Mouse (Mus musculus) embryonic facial prominence, embryonic 11.5 days (tissue): Measurements from ENCODE around the gene Ate1. TPM values are rescaled to one million over a fixed set of nuclear protein-coding genes. Genes with fewer than 3 reads are reported as not detected.

ENCODE experiments used
- ATAC-seq: fragments of 200-750 bp; cut with Nextera tagmentation; replicated peaks from 2 replicates; pipeline ENCODE4 v1.8.0; 2017; ENCODE audit warnings: low read depth; ENCODE audit not compliant: insufficient number of reproducible peaks, low FRiP score, low TSS enrichment
- DNase-seq: peaks from one replicate; pipeline ENCODE4 v3.0.0-alpha.2; 2015; ENCODE audit warnings: low spot score
- H3K27ac ChIP-seq: fragments of 300-500 bp; sonication (generic); replicated peaks from 2 replicates; pipeline ENCODE4 v1.5.1; 2014; ENCODE audit warnings: mild to moderate bottlenecking, low read depth, low read length, control low read depth
- H3K27me3 ChIP-seq: fragments of 300-500 bp; sonication (generic); 2 replicates; pipeline ENCODE4 v1.6.1; 2014; ENCODE audit warnings: mild to moderate bottlenecking, low read length, moderate library complexity, mixed read lengths; ENCODE audit not compliant: control insufficient read depth, insufficient read depth
- H3K36me3 ChIP-seq: fragments of 300-500 bp; sonication (generic); replicated peaks from 2 replicates; pipeline ENCODE4 v1.6.1; 2014; ENCODE audit warnings: low read depth, mild to moderate bottlenecking, low read length, moderate library complexity, mixed read lengths; ENCODE audit not compliant: control insufficient read depth, insufficient read depth
- H3K4me1 ChIP-seq: fragments of 300-500 bp; sonication (generic); 2 replicates; pipeline ENCODE4 v1.6.1; 2014; ENCODE audit warnings: low read length, mixed read lengths; ENCODE audit not compliant: control insufficient read depth, insufficient read depth
- H3K4me2 ChIP-seq: fragments of 300-500 bp; sonication (generic); 2 replicates; pipeline ENCODE4 v1.6.1; 2014; ENCODE audit warnings: low read depth, mild to moderate bottlenecking, control low read depth, low read length, moderate library complexity
- H3K4me3 ChIP-seq: fragments of 300-500 bp; sonication (generic); 2 replicates; pipeline ENCODE4 v1.5.1; 2014; ENCODE audit warnings: low read depth, low read length, control low read depth
- H3K9ac ChIP-seq: fragments of 300-500 bp; sonication (generic); replicated peaks from 2 replicates; pipeline ENCODE4 v1.6.1; 2014; ENCODE audit warnings: mild to moderate bottlenecking, control low read depth, low read length
- H3K9me3 ChIP-seq: fragments of 300-500 bp; sonication (generic); replicated peaks from 2 replicates; pipeline ENCODE4 v1.6.1; 2016; ENCODE audit warnings: mild to moderate bottlenecking, low read length, inconsistent platforms, mixed read lengths; ENCODE audit not compliant: control insufficient read depth
- WGBS: fragments of 180-500 bp; shearing (Covaris S2); extraction: QIAGEN DNeasy Blood & Tissue Kit; methylation state at CpG from one replicate; pipeline ENCODE4 v1.1.7; 2014; 5-methylcytosine and 5-hydroxymethylcytosine counted together
- polyA plus RNA-seq: library from polyadenylated mRNA; unstranded; fragments of >200 nt; fragmentation: Nextera tagmentation; extraction: Ambion mirVana; gene quantifications from 2 replicates; pipeline ENCODE4 v1.2.1, GENCODE M21; 2014

The Ate1 gene
- polyA plus RNA-seq, 1 experiment from 2014 or later = 43.1 TPM

GRCm38 (mm10) chr7:130519096-130520048, 797 bp downstream of the Ate1 start:
- Histone ChIP-seq H3K4me2 (peak overlapping the region; percentile 78), H3K36me3 (no peaks in the 10 kb centered on the region; the same call in 1 of the 2 replicates), H3K27me3 (no peaks in the 10 kb centered on the region), H3K4me1 (no peaks in the 10 kb centered on the region), H3K9me3 (no peaks in the 10 kb centered on the region), H3K4me3 (peak overlapping the region; percentile 88), H3K9ac (peak overlapping the region; percentile 93), H3K27ac (peak overlapping the region; percentile 95)
- ATAC-seq = peak; percentile 98
- WGBS = under 1% methylated on average over 86 of the region's 90 CpGs
- DNase-seq = peak; percentile 99

- Histone ChIP-seq H3K9ac (peak overlapping the region; percentile 93), H3K9me3 (no peaks in the 10 kb centered on the region), H3K27me3 (no peaks in the 10 kb centered on the region), H3K4me3 (peak overlapping the region; percentile 88), H3K4me2 (peak overlapping the region; percentile 78), H3K36me3 (no peaks in the 10 kb centered on the region; the same call in 1 of the 2 replicates), H3K4me1 (no peaks in the 10 kb centered on the region), H3K27ac (peak overlapping the region; percentile 95)
- 38% methylated on average over 26 of the region's 26 CpGs for WGBS
- ATAC-seq (no peak), DNase-seq (no peak)
Observed at GRCm38 (mm10) chr7:130518213-130519095, 1.7 kb downstream of the Ate1 start.

GRCm38 (mm10) chr7:130510243-130510642, 9.9 kb downstream of the Ate1 start:
- Histone ChIP-seq H3K9ac (no peak overlapping the region), H3K4me2 (no peak overlapping the region), H3K27ac (no peak overlapping the region), H3K4me1 (no peaks in the 10 kb centered on the region), H3K27me3 (no peaks in the 10 kb centered on the region), H3K4me3 (no peak overlapping the region), H3K36me3 (no peaks in the 10 kb centered on the region; the same call in 1 of the 2 replicates), H3K9me3 (no peaks in the 10 kb centered on the region)
- ATAC-seq = no peak
- no peak for DNase-seq
- WGBS = 94% methylated on average over 5 of the region's 5 CpGs

- no peaks in the 10 kb centered on the region for H3K9me3 ChIP-seq
- no peaks in the 10 kb centered on the region for H3K27me3 ChIP-seq
- no peak overlapping the region for H3K4me2 ChIP-seq
- no peak overlapping the region for H3K4me3 ChIP-seq
- DNase-seq = no peak
- H3K9ac ChIP-seq = no peak overlapping the region
- no peak overlapping the region for H3K27ac ChIP-seq
- WGBS = 95% methylated on average over 5 of the region's 5 CpGs
- no peaks in the 10 kb centered on the region for H3K4me1 ChIP-seq
- ATAC-seq = no peak
- no peaks in the 10 kb centered on the region; the same call in none of the 2 replicates for H3K36me3 ChIP-seq
Observed at GRCm38 (mm10) chr7:130503006-130503405, 17.2 kb downstream of the Ate1 start.

GRCm38 (mm10) chr7:130501499-130501898, 18.7 kb downstream of the Ate1 start:
- Histone ChIP-seq H3K9ac (no peak overlapping the region), H3K9me3 (no peaks in the 10 kb centered on the region), H3K27ac (no peak overlapping the region), H3K36me3 (no peaks in the 10 kb centered on the region; the same call in none of the 2 replicates), H3K4me3 (no peak overlapping the region), H3K4me1 (no peaks in the 10 kb centered on the region), H3K27me3 (no peaks in the 10 kb centered on the region), H3K4me2 (no peak overlapping the region)
- DNase-seq (no peak), ATAC-seq (no peak)
- 63% methylated on average over 1 of the region's 1 CpGs for WGBS

GRCm38 (mm10) chr7:130493346-130493745, 26.8 kb downstream of the Ate1 start:
- WGBS = 84% methylated on average over 3 of the region's 3 CpGs
- Histone ChIP-seq H3K27me3 (no peaks in the 10 kb centered on the region), H3K4me3 (no peak overlapping the region), H3K27ac (no peak overlapping the region), H3K9ac (no peak overlapping the region), H3K36me3 (no peaks in the 10 kb centered on the region), H3K9me3 (no peaks in the 10 kb centered on the region), H3K4me1 (no peaks in the 10 kb centered on the region), H3K4me2 (no peak overlapping the region)
- ATAC-seq = no peak
- no peak for DNase-seq

GRCm38 (mm10) chr7:130492026-130492425, 28.1 kb downstream of the Ate1 start:
- Histone ChIP-seq H3K4me1 (no peaks in the 10 kb centered on the region), H3K36me3 (no peaks in the 10 kb centered on the region), H3K9me3 (no peaks in the 10 kb centered on the region), H3K9ac (no peak overlapping the region), H3K4me3 (no peak overlapping the region), H3K27me3 (no peaks in the 10 kb centered on the region), H3K4me2 (no peak overlapping the region), H3K27ac (no peak overlapping the region)
- ATAC-seq (no peak), DNase-seq (no peak)
